Comparison of ENCODE assay signal across 8 mouse cellular contexts in the genomic region with DNA sequence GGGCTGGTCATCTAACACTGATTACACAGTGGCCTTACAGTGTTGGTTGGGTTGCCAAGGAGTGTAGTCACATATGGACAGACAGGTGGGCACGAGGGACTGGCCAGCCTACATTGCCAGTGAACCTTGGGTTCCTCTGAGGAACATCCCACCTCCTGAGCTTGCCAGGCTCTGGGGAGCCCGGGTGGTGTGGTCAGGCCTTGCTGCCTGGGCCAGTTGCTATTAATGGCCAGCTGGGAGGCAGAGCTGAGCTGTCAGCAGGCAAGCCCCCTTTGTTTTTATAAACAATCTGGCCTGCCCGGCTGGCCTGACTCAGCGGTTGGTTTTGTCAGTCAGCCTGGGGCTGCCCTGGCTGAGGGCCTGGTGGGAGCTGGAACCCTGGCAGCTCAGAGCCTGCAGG. TPM values are rescaled to one million over a fixed set of nuclear protein-coding genes. Genes with fewer than 3 reads are reported as not detected.
A peak's percentile ranks its signal among the peaks of the same experiment; 100 is the strongest.
DNase-seq lines count a peak whose midpoint lies in the region; ATAC-seq lines count a peak whose summit lies in the region.

No protein-coding gene starts in this region.

- WGBS in midbrain, embryonic 14.5 days: 25% methylated on average over 4 of the region's 4 CpGs

- H3K27me3 ChIP-seq in midbrain, embryonic 14.5 days (ENCODE audit: control insufficient read depth, insufficient read depth, low read length): peaks cover 15% of the 10 kb centered on the region

- 0 out of 2 replicates have a peak overlapping the region, but pooled peaks have one; percentile 17 for H3K27ac ChIP-seq in midbrain, embryonic 14.5 days (replicated peaks; ENCODE audit: low read depth, low read length)

- H3K4me1 ChIP-seq in midbrain, embryonic 14.5 days (ENCODE audit: control insufficient read depth, insufficient read depth, low read length): peaks cover 44% of the 10 kb centered on the region

- intact Hi-C loops in gastrocnemius, postnatal 14 days (cut with DNase I; ENCODE audit: low total_unique reads): no loop called here

- peaks cover 18% of the 10 kb centered on the region; the same call in 1 of the 2 replicates for H3K36me3 ChIP-seq in midbrain, embryonic 14.5 days (ENCODE audit: control insufficient read depth, insufficient read depth, low read length)

- no peak for ATAC-seq in midbrain, embryonic 14.5 days (ENCODE audit: low FRiP score, low TSS enrichment)

- DNase-seq in gastrocnemius, postnatal 14 days: peak; percentile 43
- DNase-seq in gastrocnemius, postnatal 4 days (ENCODE audit: low spot score in 2 of 2): no peak
- peak; percentile 19 for DNase-seq in urinary bladder, postnatal 14 days (ENCODE audit: low spot score)
- no peak for DNase-seq in urinary bladder, postnatal 36 days (ENCODE audit: low spot score in 2 of 2)
- DNase-seq in heart, postnatal 4 days: peak; percentile 55
- DNase-seq in midbrain, embryonic 14.5 days: peak; percentile 25
- DNase-seq in adipocyte (ENCODE audit: low spot score): no peak
- no peak for DNase-seq in right cerebral cortex, postnatal 25 days

- H3K9me3 ChIP-seq in midbrain, embryonic 14.5 days (ENCODE audit: control insufficient read depth, low read length): no peaks in the 10 kb centered on the region

- H3K4me2 ChIP-seq in midbrain, embryonic 14.5 days (ENCODE audit: low read length): no peak overlapping the region

- no peak overlapping the region for H3K4me3 ChIP-seq in midbrain, embryonic 14.5 days (replicated peaks; ENCODE audit: low read depth, low read length)

- H3K9ac ChIP-seq in midbrain, embryonic 14.5 days (replicated peaks; ENCODE audit: low read length): no peak overlapping the region

RNA-seq across cellular contexts. Expression of a gene that starts 4.6 kb away (rescaled TPM):
- 100 to 1,000 TPM; 132 to 175 TPM for total RNA-seq in gastrocnemius, postnatal 14 days (2021)
- 100 to 1,000 TPM; 114 to 119 TPM for total RNA-seq in gastrocnemius, postnatal 4 days (2021)
- total RNA-seq in heart, postnatal 4 days (2021): 100 to 1,000 TPM; 112 to 126 TPM
- 17.1 and 18.8 TPM in 2 replicates for polyA plus RNA-seq in midbrain, embryonic 14.5 days (2014; fragmentation: Nextera tagmentation; extraction: Ambion mirVana)

RNA-seq across cellular contexts. Expression of a gene that starts 25.0 kb away (rescaled TPM):
- 10 to 100 TPM; 20.0 to 23.6 TPM for total RNA-seq in gastrocnemius, postnatal 14 days (2021)
- total RNA-seq in gastrocnemius, postnatal 4 days (2021): 10 to 100 TPM; 41.8 to 44.4 TPM
- 10 to 100 TPM; 55.9 to 60.3 TPM for total RNA-seq in heart, postnatal 4 days (2021)
- 115 and 127 TPM in 2 replicates for polyA plus RNA-seq in midbrain, embryonic 14.5 days (2014; fragmentation: Nextera tagmentation; extraction: Ambion mirVana)

RNA-seq across cellular contexts. Expression of a gene that starts 47.4 kb away (rescaled TPM):
- under 1 TPM in 1 of 2 experiments, not detected in 1; 0.11 TPM for total RNA-seq in gastrocnemius, postnatal 14 days (2021)
- not detected for total RNA-seq in gastrocnemius, postnatal 4 days (2021)
- total RNA-seq in heart, postnatal 4 days (2021): not detected
- 0.68 TPM in 1 of 2 replicates, not detected in the other for polyA plus RNA-seq in midbrain, embryonic 14.5 days (2014; fragmentation: Nextera tagmentation; extraction: Ambion mirVana)

Comparison
In these comparisons a context has a peak if more than half of its experiments do, and no peak if none do; other contexts are left out.
1. DNase-seq: peak in gastrocnemius, postnatal 14 days (single experiment), urinary bladder, postnatal 14 days (single experiment), heart, postnatal 4 days (single experiment) and midbrain, embryonic 14.5 days (single experiment); none in gastrocnemius, postnatal 4 days (0 of 2), urinary bladder, postnatal 36 days (0 of 2), adipocyte (single experiment) and right cerebral cortex, postnatal 25 days (single experiment).